Mouse (Mus musculus) MEL (cell line): ENCODE measurements at regions not wholly inside any gene's neighbourhood (a gene's known extent, or its start where the extent isn't known, plus 50 kb on each side); places are given as distances from the start of the nearest gene placed in this dataset.

Source experiments
- CTCF ChIP-seq, 3 experiments: IDR thresholded peaks in 2 of 3; conservative IDR thresholded peaks in 1 of 3; 2 replicates each; pipeline ENCODE4 v1.5.1; 2011 to 2012; ENCODE audit warnings: low read length in 3 of 3, low read depth in 2 of 3, mild to moderate bottlenecking in 2 of 3, improper control_type of control experiment in 1 of 3, inconsistent platforms in 1 of 3, mixed read lengths in 1 of 3, moderate library complexity in 1 of 3; ENCODE audit not compliant: control insufficient read depth in 1 of 3, insufficient read depth in 1 of 3, poor library complexity in 1 of 3, severe bottlenecking in 1 of 3
- ELF1 ChIP-seq: IDR thresholded peaks from 2 replicates; pipeline ENCODE4 v1.6.1; 2014; ENCODE audit warnings: low read depth, mild to moderate bottlenecking, inconsistent platforms, low read length, improper control_type of control experiment, moderate library complexity
- GABPA ChIP-seq: IDR thresholded peaks from 2 replicates; pipeline ENCODE4 v1.6.1; 2012; ENCODE audit warnings: low read depth, mild to moderate bottlenecking, inconsistent platforms, low read length, improper control_type of control experiment, moderate library complexity
- NELFE ChIP-seq: IDR thresholded peaks from 2 replicates; pipeline ENCODE4 v1.6.1; 2011; ENCODE audit warnings: low read depth, low read length, improper control_type of control experiment
- POLR2A ChIP-seq, 2 experiments: IDR thresholded peaks; 2 replicates each; pipeline ENCODE4 v1.6.1; 2011 to 2012; ENCODE audit warnings: low read length in 2 of 2, mild to moderate bottlenecking in 2 of 2, control low read depth in 1 of 2, improper control_type of control experiment in 1 of 2, low read depth in 1 of 2, moderate library complexity in 1 of 2; ENCODE audit not compliant: control insufficient read depth in 1 of 2, insufficient read depth in 1 of 2, poor library complexity in 1 of 2
- POLR2AphosphoS2 ChIP-seq: IDR thresholded peaks from 2 replicates; pipeline ENCODE4 v1.6.1; 2011; ENCODE audit warnings: low read length, improper control_type of control experiment
- RCOR1 ChIP-seq: IDR thresholded peaks from 2 replicates; pipeline ENCODE4 v1.6.1; 2012; ENCODE audit warnings: low read depth, mild to moderate bottlenecking, inconsistent platforms, low read length, improper control_type of control experiment
- SMC3 ChIP-seq: IDR thresholded peaks from 2 replicates; pipeline ENCODE4 v1.6.1; 2011; ENCODE audit warnings: low read depth, low read length, improper control_type of control experiment
- TCF12 ChIP-seq: IDR thresholded peaks from 2 replicates; pipeline ENCODE4 v1.6.1; 2014; ENCODE audit warnings: low read depth, mild to moderate bottlenecking, inconsistent platforms, low read length, improper control_type of control experiment, moderate library complexity

- TF ChIP-seq TCF12 (no peak), SMC3 (no peak), POLR2A (IDR thresholded peaks at IDR 0.05; ENCODE audit: control insufficient read depth in 1 of 2, insufficient read depth in 1 of 2, low read depth in 1 of 2, low read length in 2 of 2, poor library complexity in 1 of 2) (no peak), POLR2AphosphoS2 (no peak), CTCF (IDR thresholded peaks at IDR 0.05 in 2 of 3, conservative IDR thresholded peaks at IDR 0.05 in 1 of 3; ENCODE audit: control insufficient read depth in 1 of 3, insufficient read depth in 1 of 3, low read depth in 2 of 3, low read length in 3 of 3, poor library complexity in 1 of 3, severe bottlenecking in 1 of 3) (no peak), RCOR1 (no peak), GABPA (no peak), NELFE (no peak), ELF1 (no peak)
Measured at GRCm38 (mm10) chr8:56832651-56833050, 281.8 kb downstream of the Fbxo8 start.
